Mouse (Mus musculus) lung, adult 2 months (tissue): ENCODE measurements around the gene Arnt2.

Source experiments
- CTCF ChIP-seq: fragments of 200-500 bp; IDR thresholded peaks from 2 replicates; pipeline ENCODE4 v1.5.1; 2011; ENCODE audit warnings: mild to moderate bottlenecking, low read length, control low read depth; ENCODE audit not compliant: insufficient read depth
- POLR2A ChIP-seq: fragments of 200-500 bp; IDR thresholded peaks from 2 replicates; pipeline ENCODE4 v1.6.1; 2011; ENCODE audit warnings: low read depth, mild to moderate bottlenecking, control low read depth, low read length, borderline replicate concordance; ENCODE audit errors: extremely low read depth

DNA sequence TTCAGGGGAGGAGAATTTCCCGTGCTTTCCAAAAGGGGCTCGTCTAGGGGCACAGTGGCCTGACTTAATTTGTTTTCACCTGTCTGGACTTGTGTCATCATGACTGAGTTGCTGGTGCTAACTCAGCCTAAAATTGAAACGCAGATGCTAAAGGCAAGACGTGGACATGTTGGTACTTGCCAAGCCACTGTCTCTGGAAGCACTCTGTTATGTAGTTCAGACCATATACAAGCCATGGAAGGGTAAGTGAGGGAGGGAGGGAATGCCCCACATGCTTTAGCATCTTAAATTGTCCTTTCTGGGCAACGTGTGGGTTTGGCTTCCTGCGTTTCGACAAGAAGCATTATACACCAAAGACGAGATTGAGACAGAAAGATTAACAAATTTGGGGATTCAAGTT, 155.1 kb downstream of the Arnt2 start:
- TF ChIP-seq CTCF (no peak), POLR2A (no peak)
